Mouse (Mus musculus) neural tube, embryonic 13.5 days (tissue): ENCODE results near the gene Hap1. TPM values are rescaled to one million over a fixed set of nuclear protein-coding genes. Genes with fewer than 3 reads are reported as not detected.

ENCODE experiments used
- ATAC-seq: fragments of 200-750 bp; cut with Nextera tagmentation; 2 replicates; pipeline ENCODE4 v1.8.0; 2017; ENCODE audit warnings: low read depth, mild to moderate bottlenecking, moderate TSS enrichment, moderate library complexity
- H3K27ac ChIP-seq: fragments of 300-500 bp; sonication (generic); replicated peaks from 2 replicates; pipeline ENCODE4 v1.5.1; 2015; ENCODE audit warnings: moderate library complexity, mild to moderate bottlenecking, inconsistent platforms
- H3K27me3 ChIP-seq: fragments of 300-500 bp; sonication (generic); 2 replicates; pipeline ENCODE4 v1.6.1; 2015; ENCODE audit warnings: mild to moderate bottlenecking, inconsistent platforms
- H3K36me3 ChIP-seq: fragments of 300-500 bp; sonication (generic); 2 replicates; pipeline ENCODE4 v1.6.1; 2015; ENCODE audit warnings: mild to moderate bottlenecking, inconsistent platforms
- H3K4me1 ChIP-seq: fragments of 300-500 bp; sonication (generic); replicated peaks from 2 replicates; pipeline ENCODE4 v1.6.1; 2015; ENCODE audit warnings: inconsistent platforms
- H3K4me2 ChIP-seq: fragments of 300-500 bp; sonication (generic); 2 replicates; pipeline ENCODE4 v1.6.1; 2015; ENCODE audit warnings: inconsistent platforms, mild to moderate bottlenecking, moderate library complexity
- H3K4me3 ChIP-seq: fragments of 300-500 bp; sonication (generic); 2 replicates; pipeline ENCODE4 v1.5.1; 2015; ENCODE audit warnings: mild to moderate bottlenecking, inconsistent platforms
- H3K9ac ChIP-seq: fragments of 300-500 bp; sonication (generic); 2 replicates; pipeline ENCODE4 v1.6.1; 2015; ENCODE audit warnings: moderate library complexity, mild to moderate bottlenecking, inconsistent platforms
- H3K9me3 ChIP-seq: fragments of 300-500 bp; sonication (generic); 2 replicates; pipeline ENCODE4 v1.6.1; 2016; ENCODE audit warnings: inconsistent platforms
- WGBS: fragments of 180-500 bp; shearing (Covaris S2); methylation state at CpG from one replicate; pipeline ENCODE4 v1.1.7; 2015; 5-methylcytosine and 5-hydroxymethylcytosine counted together
- polyA plus RNA-seq: library from polyadenylated mRNA; unstranded; fragments of >200 nt; fragmentation: Nextera tagmentation; extraction: Ambion mirVana; gene quantifications from 2 replicates; pipeline ENCODE4 v1.2.1, GENCODE M21; 2015

The Hap1 gene
- polyA plus RNA-seq, 1 experiment from 2014 or later, result 62.7 TPM

GRCm38 (mm10) chr11:100396886-100397599 lies 41.1 kb upstream of the Hap1 start:
- WGBS, result 5% methylated on average over 42 of the region's 42 CpGs
- Histone ChIP-seq H3K4me2 (peak overlapping the region; percentile 71), H3K9ac (peak overlapping the region; percentile 80), H3K27ac (peak overlapping the region; percentile 68), H3K9me3 (no peaks in the 10 kb centered on the region), H3K4me3 (peak overlapping the region; percentile 67), H3K27me3 (peaks cover 28% of the 10 kb centered on the region), H3K36me3 (no peaks in the 10 kb centered on the region), H3K4me1 (peaks cover 51% of the 10 kb centered on the region)
- peak; percentile 51 for ATAC-seq

- ATAC-seq, result no peak
- Histone ChIP-seq H3K4me2 (peak overlapping the region; percentile 71), H3K27me3 (peaks cover 28% of the 10 kb centered on the region), H3K27ac (peak overlapping the region; percentile 68; the same call in 1 of the 2 replicates), H3K36me3 (no peaks in the 10 kb centered on the region), H3K9me3 (no peaks in the 10 kb centered on the region), H3K4me3 (peak overlapping the region; percentile 67), H3K9ac (peak overlapping the region; percentile 80), H3K4me1 (peaks cover 51% of the 10 kb centered on the region)
- 39% methylated on average over 17 of the region's 17 CpGs for WGBS
Observed at GRCm38 (mm10) chr11:100395861-100396631, 40.1 kb upstream of the Hap1 start.

GRCm38 (mm10) chr11:100395200-100395599 lies 39.3 kb upstream of the Hap1 start:
- Histone ChIP-seq H3K4me3 (peak overlapping the region; percentile 67), H3K4me1 (peaks cover 60% of the 10 kb centered on the region), H3K9ac (peak overlapping the region; percentile 80; the same call in 1 of the 2 replicates), H3K27ac (no peak overlapping the region), H3K4me2 (peak overlapping the region; percentile 71), H3K27me3 (peaks cover 28% of the 10 kb centered on the region), H3K9me3 (no peaks in the 10 kb centered on the region), H3K36me3 (no peaks in the 10 kb centered on the region)
- ATAC-seq, result no peak
- 36% methylated on average over 11 of the region's 11 CpGs for WGBS

GRCm38 (mm10) chr11:100394353-100395074 lies 38.6 kb upstream of the Hap1 start:
- H3K9me3 ChIP-seq, result no peaks in the 10 kb centered on the region
- H3K27me3 ChIP-seq, result peaks cover 28% of the 10 kb centered on the region
- peaks cover 67% of the 10 kb centered on the region for H3K4me1 ChIP-seq
- 62% methylated on average over 5 of the region's 5 CpGs for WGBS
- ATAC-seq, result no peak
- H3K9ac ChIP-seq, result 0 out of 2 replicates have a peak overlapping the region, but pooled peaks have one; percentile 80
- H3K4me2 ChIP-seq, result peak overlapping the region; percentile 71
- H3K27ac ChIP-seq, result no peak overlapping the region
- no peaks in the 10 kb centered on the region for H3K36me3 ChIP-seq
- H3K4me3 ChIP-seq, result peak overlapping the region; percentile 67; the same call in 1 of the 2 replicates

GRCm38 (mm10) chr11:100393733-100394132 lies 37.8 kb upstream of the Hap1 start:
- no peak for ATAC-seq
- no peak overlapping the region for H3K9ac ChIP-seq
- no peaks in the 10 kb centered on the region for H3K36me3 ChIP-seq
- WGBS, result 89% methylated on average over 7 of the region's 7 CpGs
- H3K27me3 ChIP-seq, result peaks cover 28% of the 10 kb centered on the region
- H3K27ac ChIP-seq, result no peak overlapping the region
- no peak overlapping the region for H3K4me3 ChIP-seq
- no peaks in the 10 kb centered on the region for H3K9me3 ChIP-seq
- peaks cover 69% of the 10 kb centered on the region for H3K4me1 ChIP-seq
- no peak overlapping the region for H3K4me2 ChIP-seq

GRCm38 (mm10) chr11:100392958-100393357 lies 37.0 kb upstream of the Hap1 start:
- Histone ChIP-seq H3K9me3 (no peaks in the 10 kb centered on the region), H3K27ac (no peak overlapping the region), H3K9ac (no peak overlapping the region), H3K4me3 (no peak overlapping the region), H3K4me2 (0 out of 2 replicates have a peak overlapping the region, but pooled peaks have one; percentile 5), H3K4me1 (peaks cover 76% of the 10 kb centered on the region), H3K36me3 (no peaks in the 10 kb centered on the region), H3K27me3 (peaks cover 28% of the 10 kb centered on the region)
- 78% methylated on average over 5 of the region's 5 CpGs for WGBS
- no peak for ATAC-seq

- Histone ChIP-seq H3K9me3 (no peaks in the 10 kb centered on the region), H3K27ac (peak overlapping the region; percentile 43; the same call in 1 of the 2 replicates), H3K4me3 (no peak overlapping the region), H3K9ac (no peak overlapping the region), H3K36me3 (no peaks in the 10 kb centered on the region), H3K27me3 (peaks cover 24% of the 10 kb centered on the region), H3K4me2 (no peak overlapping the region), H3K4me1 (peaks cover 78% of the 10 kb centered on the region)
- WGBS, result 93% methylated on average over 7 of the region's 7 CpGs
- no peak for ATAC-seq
Observed at GRCm38 (mm10) chr11:100391884-100392345, 36.0 kb upstream of the Hap1 start.

- Histone ChIP-seq H3K27ac (peak overlapping the region; percentile 74), H3K4me2 (peak overlapping the region; percentile 5; the same call in 1 of the 2 replicates), H3K4me1 (peaks cover 76% of the 10 kb centered on the region), H3K9ac (no peak overlapping the region), H3K4me3 (no peak overlapping the region), H3K9me3 (no peaks in the 10 kb centered on the region), H3K36me3 (peaks cover under 1% of the 10 kb centered on the region; the same call in 1 of the 2 replicates), H3K27me3 (peaks cover 18% of the 10 kb centered on the region)
- WGBS, result 55% methylated on average over 9 of the region's 9 CpGs
- ATAC-seq, result peak; percentile 45
Observed at GRCm38 (mm10) chr11:100391081-100391883, 35.4 kb upstream of the Hap1 start.

- 33% methylated on average over 8 of the region's 8 CpGs for WGBS
- no peak for ATAC-seq
Observed at GRCm38 (mm10) chr11:100389931-100390445, 34.1 kb upstream of the Hap1 start.

GRCm38 (mm10) chr11:100388588-100388987 lies 32.7 kb upstream of the Hap1 start:
- no peaks in the 10 kb centered on the region for H3K27me3 ChIP-seq
- no peaks in the 10 kb centered on the region for H3K9me3 ChIP-seq
- 80% methylated on average over 6 of the region's 6 CpGs for WGBS
- H3K27ac ChIP-seq, result no peak overlapping the region; the same call in 1 of the 2 replicates
- H3K4me1 ChIP-seq, result peaks cover 52% of the 10 kb centered on the region
- no peak for ATAC-seq
- H3K4me3 ChIP-seq, result no peak overlapping the region
- no peak overlapping the region for H3K4me2 ChIP-seq
- H3K36me3 ChIP-seq, result peaks cover 26% of the 10 kb centered on the region
- no peak overlapping the region for H3K9ac ChIP-seq

More at GRCm38 (mm10) chr11:100389931-100390445, 34.1 kb upstream of the Hap1 start:
- Histone ChIP-seq H3K9me3 (no peaks in the 10 kb centered on the region), H3K27me3 (peaks cover 6% of the 10 kb centered on the region; the same call in 1 of the 2 replicates), H3K4me1 (peaks cover 63% of the 10 kb centered on the region), H3K4me2 (peak overlapping the region; percentile 16; the same call in 1 of the 2 replicates), H3K4me3 (no peak overlapping the region), H3K9ac (0 out of 2 replicates have a peak overlapping the region, but pooled peaks have one; percentile 3), H3K36me3 (peaks cover 13% of the 10 kb centered on the region), H3K27ac (peak overlapping the region; percentile 74)
